Mouse (Mus musculus) olfactory bulb, adult 2 months (tissue): ENCODE measurements around the gene Tldc1.

ENCODE experiments used
- CTCF ChIP-seq: fragments of 200-500 bp; IDR thresholded peaks from 2 replicates; pipeline ENCODE4 v1.5.1; 2012; ENCODE audit warnings: low read depth, mild to moderate bottlenecking, low read length, moderate library complexity; ENCODE audit not compliant: insufficient read depth
- POLR2A ChIP-seq: fragments of 200-500 bp; IDR thresholded peaks from 2 replicates; pipeline ENCODE4 v1.6.1; 2012; ENCODE audit warnings: mild to moderate bottlenecking, low read depth, low read length, moderate library complexity; ENCODE audit not compliant: insufficient read depth

GRCm38 (mm10) chr8:119789581-119789980, 11.4 kb upstream of the Tldc1 start:
- TF ChIP-seq POLR2A (no peak), CTCF (no peak)
